Mouse (Mus musculus) limb, embryonic 15.5 days (tissue): ENCODE measurements around the gene Trappc5. TPM values are rescaled to one million over a fixed set of nuclear protein-coding genes. Genes with fewer than 3 reads are reported as not detected.

Source experiments
- ATAC-seq: fragments of 200-750 bp; cut with Nextera tagmentation; 2 replicates; pipeline ENCODE4 v1.8.0; 2017; ENCODE audit warnings: low read depth, moderate TSS enrichment; ENCODE audit not compliant: insufficient number of reproducible peaks, low FRiP score, low TSS enrichment
- H3K27ac ChIP-seq: fragments of 300-500 bp; sonication (generic); 2 replicates; pipeline ENCODE4 v1.5.1; 2015; ENCODE audit warnings: moderate library complexity, mild to moderate bottlenecking, inconsistent platforms
- H3K27me3 ChIP-seq: fragments of 300-500 bp; sonication (generic); 2 replicates; pipeline ENCODE4 v1.6.1; 2015; ENCODE audit warnings: inconsistent platforms
- H3K36me3 ChIP-seq: fragments of 300-500 bp; sonication (generic); 2 replicates; pipeline ENCODE4 v1.6.1; 2015; ENCODE audit warnings: inconsistent platforms
- H3K4me1 ChIP-seq: fragments of 300-500 bp; sonication (generic); 2 replicates; pipeline ENCODE4 v1.6.1; 2015; ENCODE audit warnings: inconsistent platforms
- H3K4me2 ChIP-seq: fragments of 300-500 bp; sonication (generic); 2 replicates; pipeline ENCODE4 v1.6.1; 2015; ENCODE audit warnings: mild to moderate bottlenecking, inconsistent platforms
- H3K4me3 ChIP-seq: fragments of 300-500 bp; sonication (generic); 2 replicates; pipeline ENCODE4 v1.5.1; 2015; ENCODE audit warnings: mild to moderate bottlenecking, inconsistent platforms
- H3K9ac ChIP-seq: fragments of 300-500 bp; sonication (generic); 2 replicates; pipeline ENCODE4 v1.6.1; 2015; ENCODE audit warnings: inconsistent platforms
- H3K9me3 ChIP-seq: fragments of 300-500 bp; sonication (generic); 2 replicates; pipeline ENCODE4 v1.6.1; 2016; ENCODE audit warnings: inconsistent platforms
- WGBS: fragments of 180-500 bp; shearing (Covaris S2); methylation state at CpG from one replicate; pipeline ENCODE4 v1.1.7; 2015; 5-methylcytosine and 5-hydroxymethylcytosine counted together
- polyA plus RNA-seq: library from polyadenylated mRNA; unstranded; fragments of >200 nt; fragmentation: Nextera tagmentation; extraction: Ambion mirVana; gene quantifications from 2 replicates; pipeline ENCODE4 v1.2.1, GENCODE M21; 2015

The Trappc5 gene
- polyA plus RNA-seq, 1 experiment from 2014 or later = 39.0 TPM

GRCm38 (mm10) chr8:3654726-3655508 lies 21.2 kb upstream of the Trappc5 start:
- no peaks in the 10 kb centered on the region for H3K27me3 ChIP-seq
- no peaks in the 10 kb centered on the region for H3K4me1 ChIP-seq
- H3K9me3 ChIP-seq = no peaks in the 10 kb centered on the region
- no peak overlapping the region for H3K27ac ChIP-seq
- H3K36me3 ChIP-seq = no peaks in the 10 kb centered on the region
- 73% methylated on average over 11 of the region's 11 CpGs for WGBS
- no peak overlapping the region for H3K4me3 ChIP-seq
- H3K9ac ChIP-seq = no peak overlapping the region
- no peak for ATAC-seq
- H3K4me2 ChIP-seq = no peak overlapping the region

GRCm38 (mm10) chr8:3655526-3655925 lies 20.6 kb upstream of the Trappc5 start, which contains the start of gene Retn:
Gene Retn (plus strand): TSS chr8:3655770.
- no peak within 1 kb of the TSS for H3K4me2 ChIP-seq
- H3K4me1 ChIP-seq = no peaks in the 10 kb centered on the region
- 72% methylated on average over 3 of the region's 3 CpGs for WGBS
- ATAC-seq = peak; percentile 20; the same call in 1 of the 2 replicates
- H3K4me3 ChIP-seq = no peak within 1 kb of the TSS
- H3K36me3 ChIP-seq = no peaks in the 10 kb centered on the region
- H3K27me3 ChIP-seq = no peaks in the 10 kb centered on the region
- H3K27ac ChIP-seq = no peak within 1 kb of the TSS
- no peaks in the 10 kb centered on the region for H3K9me3 ChIP-seq
- H3K9ac ChIP-seq = no peak within 1 kb of the TSS

- ATAC-seq = no peak
- 18% methylated on average over 7 of the region's 7 CpGs for WGBS
These were observed 19.2 kb upstream of the Trappc5 start for GRCm38 (mm10) chr8:3656725-3657381.

DNA sequence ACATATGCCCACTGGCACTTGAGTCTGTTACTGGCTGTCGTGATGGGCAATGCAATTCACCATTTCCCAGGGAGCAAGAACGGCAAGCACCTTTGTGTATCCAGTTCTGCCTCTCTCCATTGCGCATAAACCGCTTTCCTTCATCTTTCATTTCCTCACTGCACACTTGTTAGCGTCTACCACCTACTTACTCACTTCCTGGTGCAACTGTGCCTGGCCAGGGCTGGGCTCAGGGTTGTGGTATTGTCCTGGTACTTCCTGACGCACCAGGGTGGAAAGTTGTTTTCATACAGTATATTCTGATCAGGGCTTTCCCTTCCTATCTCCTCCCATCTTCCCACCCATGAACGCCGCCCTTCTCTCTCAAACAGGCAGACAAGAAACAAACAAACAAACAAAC lies 15.2 kb upstream of the Trappc5 start:
- Histone ChIP-seq H3K27me3 (no peaks in the 10 kb centered on the region), H3K36me3 (no peaks in the 10 kb centered on the region), H3K4me3 (no peak overlapping the region), H3K4me2 (no peak overlapping the region), H3K9me3 (no peaks in the 10 kb centered on the region), H3K9ac (no peak overlapping the region), H3K4me1 (no peaks in the 10 kb centered on the region), H3K27ac (no peak overlapping the region)
- no peak for ATAC-seq
- WGBS = 83% methylated on average over 8 of the region's 8 CpGs

More at GRCm38 (mm10) chr8:3656725-3657381, 19.2 kb upstream of the Trappc5 start:
- H3K36me3 ChIP-seq = no peaks in the 10 kb centered on the region
- no peak overlapping the region for H3K27ac ChIP-seq
- H3K4me3 ChIP-seq = no peak overlapping the region
- H3K9me3 ChIP-seq = no peaks in the 10 kb centered on the region
- H3K27me3 ChIP-seq = no peaks in the 10 kb centered on the region
- H3K9ac ChIP-seq = no peak overlapping the region
- H3K4me2 ChIP-seq = no peak overlapping the region
- no peaks in the 10 kb centered on the region for H3K4me1 ChIP-seq

DNA sequence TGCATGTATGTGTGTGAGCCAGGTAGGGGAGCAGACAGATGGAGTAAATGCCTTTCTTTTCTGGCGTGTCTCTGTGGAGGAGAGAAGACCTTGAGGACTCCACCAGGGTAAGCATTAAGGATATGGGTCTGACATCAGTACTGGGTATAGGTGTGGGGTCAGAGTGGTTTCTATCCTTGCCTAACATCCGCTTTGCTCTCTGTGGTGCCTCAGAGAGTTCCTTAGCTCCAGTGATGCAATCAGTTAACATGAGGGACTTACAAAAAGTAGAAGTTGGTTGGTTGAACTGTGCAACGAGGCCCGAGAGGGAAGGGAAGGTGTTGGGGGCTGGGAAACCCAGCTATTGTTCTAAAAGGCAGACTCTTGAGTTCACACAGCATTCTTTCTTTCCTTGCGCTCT lies 11.7 kb upstream of the Trappc5 start:
- H3K4me2 ChIP-seq = no peak overlapping the region
- H3K27ac ChIP-seq = no peak overlapping the region
- H3K9ac ChIP-seq = no peak overlapping the region
- H3K4me1 ChIP-seq = no peaks in the 10 kb centered on the region
- H3K4me3 ChIP-seq = no peak overlapping the region
- no peaks in the 10 kb centered on the region for H3K9me3 ChIP-seq
- 59% methylated on average over 4 of the region's 5 CpGs for WGBS
- no peaks in the 10 kb centered on the region for H3K27me3 ChIP-seq
- ATAC-seq = no peak
- no peaks in the 10 kb centered on the region for H3K36me3 ChIP-seq

DNA sequence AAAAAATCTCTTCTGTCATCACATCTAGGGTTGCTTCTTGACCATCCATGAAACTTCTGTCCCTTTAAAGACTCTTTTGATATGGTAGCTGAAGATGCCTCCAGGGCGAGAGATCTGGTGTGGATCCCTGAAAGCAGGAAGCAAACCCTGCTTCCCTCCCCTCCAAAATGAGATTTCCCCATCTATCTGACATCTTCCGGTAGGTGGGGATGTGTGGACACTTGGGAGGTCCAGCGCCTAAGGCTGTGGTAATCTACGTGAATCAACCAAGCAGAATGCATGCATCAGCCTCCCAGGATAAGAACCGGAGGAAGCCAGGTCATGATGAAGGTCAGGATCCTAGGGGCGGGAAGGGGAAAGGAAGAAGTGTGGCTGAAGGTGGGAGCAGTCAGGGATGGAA lies 10.6 kb upstream of the Trappc5 start, which contains the start of gene Mcemp1:
Gene Mcemp1 (plus strand): TSS at position 248 of the 400 bp plus-strand sequence.
- no peak for ATAC-seq
- no peak within 1 kb of the TSS for H3K4me3 ChIP-seq
- 68% methylated on average over 6 of the region's 6 CpGs for WGBS

GRCm38 (mm10) chr8:3670388-3670787 lies 5.7 kb upstream of the Trappc5 start:
- no peak overlapping the region for H3K27ac ChIP-seq
- H3K4me2 ChIP-seq = no peak overlapping the region
- H3K9ac ChIP-seq = no peak overlapping the region
- WGBS = 70% methylated on average over 2 of the region's 2 CpGs
- no peaks in the 10 kb centered on the region for H3K36me3 ChIP-seq
- H3K27me3 ChIP-seq = no peaks in the 10 kb centered on the region
- ATAC-seq = no peak
- H3K9me3 ChIP-seq = no peaks in the 10 kb centered on the region
- H3K4me3 ChIP-seq = no peak overlapping the region
- H3K4me1 ChIP-seq = 0 out of 2 replicates have a peak, but pooled peaks cover 5% of the 10 kb centered on the region

More for the DNA sequence above, 10.6 kb upstream of the Trappc5 start, which contains the start of gene Mcemp1:
- H3K36me3 ChIP-seq = no peaks in the 10 kb centered on the region
- no peak within 1 kb of the TSS for H3K4me2 ChIP-seq
- no peak within 1 kb of the TSS for H3K27ac ChIP-seq
- no peaks in the 10 kb centered on the region for H3K27me3 ChIP-seq
- no peaks in the 10 kb centered on the region for H3K4me1 ChIP-seq
- H3K9ac ChIP-seq = no peak within 1 kb of the TSS
- H3K9me3 ChIP-seq = no peaks in the 10 kb centered on the region

DNA sequence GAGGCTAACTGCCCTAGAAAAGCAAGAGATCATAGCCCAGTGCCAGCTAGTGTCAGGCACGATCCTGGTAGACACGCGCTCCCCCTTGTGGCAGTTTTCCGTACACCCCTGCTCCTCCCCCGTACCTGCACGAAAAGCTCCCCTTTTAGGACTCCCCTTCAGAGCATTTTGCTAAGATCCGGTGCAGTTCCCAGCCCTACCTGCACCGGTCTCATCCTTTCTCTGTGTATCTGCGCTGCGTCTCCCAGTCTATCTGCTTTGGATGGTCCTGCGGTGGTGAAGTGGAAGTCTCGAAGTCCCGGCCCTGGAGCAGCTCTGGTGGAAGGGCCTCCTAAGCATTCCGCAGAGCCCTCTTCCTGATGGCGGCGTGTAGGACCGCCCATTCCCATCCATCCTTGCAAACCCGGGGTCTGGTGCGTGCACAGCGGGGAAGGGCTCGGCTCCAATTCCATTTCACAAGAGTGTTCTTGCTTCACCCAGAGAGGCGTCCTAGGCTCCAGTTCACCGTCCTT lies 4.1 kb upstream of the Trappc5 start, which contains the start of gene Fcor:
Gene Fcor (minus strand): TSS at position 383 of the 512 bp plus-strand sequence.
- peak; percentile 85 for ATAC-seq
- Histone ChIP-seq H3K9ac (peak within 1 kb of the TSS; percentile 51), H3K27me3 (no peaks in the 10 kb centered on the region), H3K36me3 (no peaks in the 10 kb centered on the region), H3K9me3 (no peaks in the 10 kb centered on the region), H3K4me2 (peak within 1 kb of the TSS; percentile 79), H3K4me1 (peaks cover 6% of the 10 kb centered on the region), H3K4me3 (peak within 1 kb of the TSS; percentile 61), H3K27ac (peak within 1 kb of the TSS; percentile 85)
- under 1% methylated on average over 23 of the region's 23 CpGs for WGBS

DNA sequence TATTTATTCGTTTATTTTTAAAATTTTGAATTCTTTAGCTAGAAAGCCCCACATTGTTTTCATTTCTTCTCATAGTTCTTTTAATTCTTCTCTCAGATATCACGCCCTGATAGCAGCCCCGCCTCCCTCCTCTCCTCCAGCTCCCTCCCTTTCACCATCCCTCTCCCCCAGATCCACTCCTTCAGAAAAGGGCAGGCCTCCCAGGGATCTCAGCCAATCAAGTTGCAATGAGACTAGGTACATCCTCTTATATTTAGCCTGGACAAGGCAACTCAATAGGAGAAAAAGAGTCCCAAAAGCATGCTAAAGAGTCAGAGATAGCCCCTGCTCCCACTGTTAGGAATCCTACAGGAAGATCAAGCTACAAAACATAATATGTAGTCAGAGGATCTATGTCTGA lies 1.4 kb upstream of the Trappc5 start:
- peaks cover 18% of the 10 kb centered on the region for H3K4me1 ChIP-seq
- H3K9ac ChIP-seq = no peak overlapping the region
- H3K4me2 ChIP-seq = no peak overlapping the region
- no peak overlapping the region for H3K4me3 ChIP-seq
- H3K36me3 ChIP-seq = peaks cover 11% of the 10 kb centered on the region
- 57% methylated on average over 3 of the region's 3 CpGs for WGBS
- H3K27ac ChIP-seq = no peak overlapping the region
- no peak for ATAC-seq
- H3K27me3 ChIP-seq = no peaks in the 10 kb centered on the region
- no peaks in the 10 kb centered on the region for H3K9me3 ChIP-seq

GRCm38 (mm10) chr8:3676993-3677579 lies 987 bp downstream of the Trappc5 start:
- Histone ChIP-seq H3K4me2 (peak overlapping the region; percentile 72), H3K9me3 (no peaks in the 10 kb centered on the region), H3K27me3 (no peaks in the 10 kb centered on the region), H3K27ac (peak overlapping the region; percentile 93), H3K9ac (peak overlapping the region; percentile 95), H3K4me3 (peak overlapping the region; percentile 88), H3K36me3 (peaks cover 29% of the 10 kb centered on the region), H3K4me1 (peaks cover 18% of the 10 kb centered on the region)
- no peak for ATAC-seq
- WGBS = 3% methylated on average over 15 of the region's 15 CpGs

GRCm38 (mm10) chr8:3678831-3679230 lies 2.7 kb downstream of the Trappc5 start:
- Histone ChIP-seq H3K9ac (no peak overlapping the region), H3K27me3 (no peaks in the 10 kb centered on the region), H3K27ac (no peak overlapping the region), H3K4me2 (no peak overlapping the region), H3K4me1 (peaks cover 13% of the 10 kb centered on the region), H3K36me3 (peaks cover 29% of the 10 kb centered on the region), H3K4me3 (no peak overlapping the region), H3K9me3 (no peaks in the 10 kb centered on the region)
- no peak for ATAC-seq
- WGBS = 97% methylated on average over 23 of the region's 23 CpGs
